Mouse (Mus musculus) urinary bladder, postnatal 36 days (tissue): Measurements from ENCODE around the gene Sass6.
"Not testable (repeated sequence)": the region's sequence is repeated elsewhere in the genome, so short reads cannot be mapped to it uniquely, and the experiment has no call there.

ENCODE experiments used
- DNase-seq, 2 experiments: peaks; one replicate each; pipeline ENCODE4 v3.0.0; 2022; ENCODE audit warnings: low spot score in 2 of 2, mixed read lengths in 1 of 2

Gene Sass6

DNA sequence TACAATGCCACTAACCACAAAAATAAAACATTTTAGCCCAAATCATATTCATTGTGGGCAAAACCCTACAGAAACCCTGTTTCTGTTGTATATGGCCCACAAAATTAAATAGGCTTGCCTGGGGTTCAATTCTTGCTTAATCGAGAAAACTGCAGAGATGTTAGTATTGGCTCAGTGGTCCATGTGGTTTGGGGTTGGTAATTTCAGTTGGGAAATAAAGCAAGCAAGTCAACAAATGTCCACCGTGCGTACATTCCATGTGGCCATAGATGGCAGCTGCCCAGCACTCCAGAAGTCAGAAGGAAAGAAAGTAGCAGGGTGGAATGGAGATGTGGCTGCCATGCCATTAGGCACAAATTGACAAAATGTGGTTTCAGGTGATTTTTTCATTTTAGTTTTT is 38.2 kb downstream of the Sass6 start:
- no peak for DNase-seq

DNA sequence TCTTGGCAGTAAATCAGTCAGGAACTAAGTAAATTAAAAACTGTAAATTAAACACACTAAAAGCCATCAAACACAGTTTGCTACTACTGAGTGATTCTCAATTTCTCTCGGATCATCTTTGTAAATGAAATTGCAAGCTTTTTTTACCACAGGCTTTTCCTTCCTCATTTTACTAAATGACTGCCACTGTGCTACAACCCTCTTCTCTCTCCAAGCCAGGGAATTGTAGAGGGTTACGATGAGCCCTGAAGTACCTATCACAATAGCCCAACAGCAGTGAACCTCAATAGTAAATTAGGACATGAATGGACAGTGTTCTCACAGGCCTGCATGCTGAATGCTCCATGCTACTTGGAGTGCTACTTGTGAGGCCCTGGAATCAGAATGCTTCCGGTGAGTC is 39.3 kb downstream of the Sass6 start:
- DNase-seq = no peak

DNA sequence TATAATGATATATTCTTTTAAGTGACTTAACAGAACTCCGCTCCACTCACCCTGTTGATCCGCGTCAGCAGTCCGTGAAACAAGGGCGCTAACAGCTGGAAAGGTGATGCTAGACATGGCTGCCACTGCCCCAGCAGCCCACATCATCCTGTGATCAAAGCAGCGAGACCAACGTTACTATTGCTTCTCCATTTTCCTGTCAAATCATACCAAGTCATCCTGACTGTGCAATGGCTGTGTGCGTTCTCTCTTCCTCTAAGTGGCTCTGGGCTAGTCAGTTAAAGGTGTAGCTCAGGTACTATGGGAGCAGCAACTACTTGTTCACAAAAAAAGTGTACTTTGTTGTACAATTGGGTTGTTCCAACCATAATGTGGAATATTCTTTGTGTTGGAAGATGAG is 40.1 kb downstream of the Sass6 start:
- DNase-seq = no peak

DNA sequence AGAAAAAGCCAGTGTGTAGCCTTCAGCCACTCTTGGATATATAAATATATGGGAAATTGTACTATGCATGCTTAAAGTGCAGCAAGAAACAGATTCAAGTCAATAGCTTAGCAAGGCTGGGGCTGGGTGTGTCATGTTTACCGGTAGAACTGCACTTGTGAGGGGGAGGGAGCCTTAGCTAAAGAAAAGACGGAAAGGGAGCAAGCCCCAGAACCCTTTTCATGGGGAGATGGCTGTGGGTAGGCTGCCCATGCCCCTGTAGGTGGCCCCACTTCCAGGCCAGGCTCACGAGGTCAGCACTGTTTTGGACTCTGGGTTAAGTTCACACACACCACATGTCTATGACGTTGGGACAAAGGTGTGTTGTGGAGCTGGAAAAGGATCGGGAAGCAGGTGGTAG is 41.0 kb downstream of the Sass6 start:
- DNase-seq = no peak

DNA sequence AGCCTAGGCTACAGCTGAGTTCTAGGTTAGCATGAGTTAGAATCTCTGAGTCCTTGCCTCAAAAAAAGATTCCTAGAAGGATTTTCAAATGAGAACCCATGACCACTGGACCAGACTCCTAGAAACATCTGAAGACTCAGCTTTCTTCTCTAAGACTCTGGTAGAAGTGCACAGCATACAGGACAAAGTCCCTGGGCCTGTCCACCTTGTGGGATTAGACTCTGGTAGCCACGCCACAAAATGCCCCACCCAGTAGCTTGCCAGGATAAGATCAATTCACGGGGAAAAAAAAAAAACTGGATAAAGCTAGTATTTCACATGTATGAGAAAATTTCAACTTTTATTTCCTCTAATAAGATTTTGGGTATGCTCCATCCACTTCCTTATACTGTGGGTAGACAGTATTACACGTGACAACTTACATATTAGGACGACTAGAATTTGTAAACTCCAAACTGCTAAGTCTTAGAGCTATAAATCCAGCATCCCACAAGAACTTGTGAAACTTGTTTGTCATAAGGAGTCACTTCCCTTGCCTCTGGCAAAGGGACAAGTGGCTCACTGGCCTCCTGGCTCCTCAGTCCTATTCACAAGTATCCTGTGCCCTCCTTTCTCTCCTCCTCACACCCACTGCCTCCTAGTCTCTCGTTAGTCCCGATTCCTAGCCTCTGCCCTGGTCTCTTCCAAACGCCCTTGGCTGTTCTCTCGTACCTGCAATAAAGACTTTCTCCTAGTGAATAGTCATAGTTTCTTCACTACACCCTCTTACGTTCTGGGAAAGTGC is 43.1 kb downstream of the Sass6 start:
- no peak for DNase-seq

DNA sequence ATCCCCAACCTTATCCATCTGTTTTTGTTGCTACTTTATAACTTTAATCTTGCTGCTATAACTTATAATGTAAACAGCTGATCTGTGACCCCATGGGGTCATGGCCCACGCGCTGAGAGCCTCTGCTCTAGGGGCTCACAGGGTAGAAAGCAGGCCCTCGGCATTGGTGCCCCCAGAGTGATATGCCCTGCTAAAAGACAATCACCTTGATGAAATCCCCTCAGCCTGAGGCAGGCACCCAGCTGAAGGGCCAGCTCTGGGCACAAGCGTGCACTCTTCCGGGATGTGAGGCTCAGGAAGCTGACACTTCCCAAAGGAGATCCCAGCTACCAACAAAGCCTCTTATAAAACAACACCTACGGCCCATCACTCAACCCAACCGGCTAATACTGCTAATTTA is 43.8 kb downstream of the Sass6 start:
- no peak for DNase-seq

DNA sequence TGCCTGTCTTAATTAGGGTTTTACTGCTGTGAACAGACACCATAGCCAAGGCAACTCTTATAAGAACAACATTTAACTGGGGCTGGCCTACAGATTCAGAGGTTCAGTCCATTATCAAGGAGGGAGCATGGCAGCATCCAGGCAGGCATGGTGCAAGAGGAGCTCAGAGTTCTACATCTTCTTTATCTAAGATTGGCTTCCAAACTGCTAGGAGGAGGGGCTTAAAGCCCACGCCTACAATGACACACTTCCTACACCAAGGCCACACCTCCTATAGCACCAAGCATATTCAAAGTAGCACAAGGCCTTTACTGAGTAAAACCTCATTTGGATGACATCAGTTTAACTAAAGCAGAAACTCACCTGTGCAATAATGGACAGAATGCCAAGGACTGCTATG is 45.2 kb downstream of the Sass6 start:
- no peak for DNase-seq

DNA sequence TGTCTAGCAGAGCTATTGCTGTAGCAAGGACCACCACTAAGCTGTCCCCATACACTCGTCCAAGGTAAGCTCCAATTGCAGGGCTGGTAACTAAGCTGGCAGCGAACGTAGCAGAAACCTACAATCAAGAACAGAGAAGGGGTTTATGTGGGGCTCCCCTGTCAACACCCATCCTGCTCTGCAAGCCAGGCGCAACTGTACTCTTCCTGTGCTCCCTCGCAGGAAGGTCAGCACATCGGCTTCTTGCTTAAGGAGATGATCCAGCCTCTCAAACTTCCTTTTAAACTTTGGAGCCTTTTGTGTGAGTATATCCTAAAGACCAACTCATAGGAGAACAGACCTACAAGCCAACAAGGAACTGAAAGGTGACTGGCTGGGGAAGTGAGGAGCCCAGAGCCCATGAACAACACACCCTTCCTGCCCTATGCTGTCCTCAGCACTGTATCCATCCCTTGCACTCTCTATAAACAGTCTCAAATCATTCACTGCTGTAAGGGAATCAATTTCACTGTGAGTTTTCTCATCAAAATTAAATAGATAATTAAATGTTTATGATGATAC is 47.1 kb downstream of the Sass6 start:
- no peak for DNase-seq

DNA sequence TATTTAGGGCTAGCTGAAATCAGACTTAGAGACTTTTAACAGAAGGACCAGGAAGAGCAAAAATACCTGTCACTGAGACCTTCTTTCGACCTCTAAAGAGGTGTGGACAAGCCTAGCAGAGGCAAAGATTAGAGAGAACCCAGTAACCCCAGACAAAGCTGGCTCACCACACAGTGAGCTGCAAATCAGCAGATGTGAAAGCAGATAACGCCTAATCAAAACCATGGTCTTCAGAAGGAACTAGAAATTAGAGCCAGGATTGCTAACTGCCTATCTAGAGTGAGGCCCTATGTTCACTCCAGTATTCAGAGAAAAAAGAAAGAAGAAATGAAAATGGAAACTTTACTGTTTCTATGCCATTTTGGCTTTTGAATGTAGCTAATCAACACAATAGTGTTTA is 47.6 kb downstream of the Sass6 start:
- no peak for DNase-seq

DNA sequence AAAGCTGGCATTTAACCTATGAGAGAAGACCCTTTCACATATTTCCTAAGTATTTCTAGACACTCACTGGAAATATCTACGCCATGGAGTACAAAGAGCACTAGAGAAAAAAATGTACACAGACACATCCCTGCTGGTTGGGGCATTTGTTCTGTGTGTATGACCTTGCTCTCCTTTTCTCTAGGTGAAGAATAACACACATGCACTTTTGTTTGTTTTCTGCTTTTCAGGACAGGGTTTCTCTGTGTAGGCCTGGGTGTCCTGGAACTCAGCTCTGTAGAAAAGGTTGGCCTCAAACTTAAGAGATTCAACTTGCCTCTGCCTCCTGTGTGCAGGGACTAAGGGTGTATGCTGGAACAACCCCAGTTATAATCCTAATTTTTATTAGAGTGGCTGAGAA is 51.6 kb downstream of the Sass6 start:
- no peak for DNase-seq

DNA sequence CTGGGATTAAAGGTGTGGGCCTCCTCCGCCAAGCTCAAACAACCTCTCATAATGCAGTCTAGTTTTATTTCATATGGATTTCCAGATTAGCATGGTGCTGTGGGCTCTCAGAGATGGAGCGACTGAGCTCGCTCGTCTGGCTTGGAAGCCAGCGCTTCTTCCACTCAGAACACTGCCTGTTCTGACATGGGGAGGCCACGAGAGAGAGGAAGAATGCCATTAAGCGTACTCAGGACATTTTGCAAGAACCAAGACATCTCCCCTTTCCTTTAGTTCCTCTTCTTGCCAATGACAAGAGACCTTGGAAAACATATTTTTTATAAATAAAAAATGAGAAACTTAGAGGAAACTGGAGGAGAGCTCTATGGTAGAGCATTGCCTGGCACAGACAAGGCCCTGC is 54.0 kb downstream of the Sass6 start:
- no peak for DNase-seq

DNA sequence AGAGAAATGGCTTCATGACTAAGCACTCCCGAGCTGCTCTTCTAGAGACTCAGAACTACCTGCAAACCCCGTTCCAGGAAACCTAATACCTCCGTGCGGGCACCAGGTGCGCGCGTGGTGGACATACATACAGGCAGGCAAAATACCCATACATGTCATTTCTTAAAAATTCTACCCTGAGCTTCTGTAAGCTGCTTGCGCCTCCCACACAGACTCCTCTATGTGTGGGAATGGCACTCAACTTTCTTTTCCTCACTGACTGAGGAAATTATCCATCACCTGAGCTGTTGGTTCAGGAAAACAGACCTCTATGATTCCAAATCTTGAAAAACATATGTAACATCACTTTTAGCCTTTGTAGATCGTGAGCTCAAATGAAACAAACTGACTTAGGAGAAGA is 55.9 kb downstream of the Sass6 start:
- DNase-seq = no peak

DNA sequence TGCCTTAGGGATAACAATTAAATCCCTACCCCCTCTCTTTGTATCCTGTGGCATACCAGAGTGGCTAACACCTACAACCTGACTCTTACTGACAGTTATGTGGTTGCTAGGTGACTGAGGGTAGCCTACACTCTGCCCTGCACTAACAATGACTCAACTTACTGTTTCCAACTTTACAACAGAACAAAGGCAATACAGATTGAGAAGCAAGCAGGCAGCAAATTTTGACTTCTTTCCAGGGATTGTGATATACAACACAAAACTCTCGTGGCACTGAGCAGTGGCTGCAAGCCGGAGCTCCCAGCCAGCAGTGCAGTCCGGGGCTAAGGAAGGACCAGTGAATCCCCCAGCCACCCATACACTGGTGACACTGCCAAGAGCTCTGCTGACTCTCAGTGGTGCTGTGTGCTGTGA is 57.3 kb downstream of the Sass6 start:
- DNase-seq = no peak

DNA sequence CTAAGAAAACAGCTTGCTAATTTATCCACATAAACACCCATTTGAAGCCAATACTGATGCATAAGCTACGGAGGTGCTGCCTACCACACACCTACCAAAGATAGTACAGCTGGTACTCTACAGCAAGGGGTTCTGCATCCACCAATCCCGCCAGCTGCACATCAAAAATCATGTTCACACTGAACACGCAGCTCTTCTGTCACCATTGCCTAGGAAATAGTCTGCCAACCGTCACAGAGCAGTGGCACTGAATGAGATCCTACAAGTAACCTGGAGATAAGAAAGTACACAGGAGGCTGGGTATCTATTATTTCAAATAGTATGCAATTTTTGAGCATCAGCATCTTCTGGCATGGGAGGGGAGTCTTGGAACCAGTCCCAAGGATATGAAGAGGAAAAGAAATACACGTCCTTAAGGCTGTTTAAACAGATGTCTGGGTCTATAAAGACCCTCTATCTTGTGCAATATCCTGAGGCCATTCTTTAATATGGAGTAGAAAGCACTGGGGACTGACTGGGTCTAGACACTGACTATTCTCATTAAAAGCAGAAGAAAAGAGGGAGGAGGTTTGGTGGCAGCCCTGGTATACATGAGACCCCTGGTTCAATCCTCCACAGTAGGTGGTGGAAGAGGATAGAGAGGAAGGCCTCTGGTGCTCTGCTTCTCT is 58.6 kb downstream of the Sass6 start:
- DNase-seq = no peak

DNA sequence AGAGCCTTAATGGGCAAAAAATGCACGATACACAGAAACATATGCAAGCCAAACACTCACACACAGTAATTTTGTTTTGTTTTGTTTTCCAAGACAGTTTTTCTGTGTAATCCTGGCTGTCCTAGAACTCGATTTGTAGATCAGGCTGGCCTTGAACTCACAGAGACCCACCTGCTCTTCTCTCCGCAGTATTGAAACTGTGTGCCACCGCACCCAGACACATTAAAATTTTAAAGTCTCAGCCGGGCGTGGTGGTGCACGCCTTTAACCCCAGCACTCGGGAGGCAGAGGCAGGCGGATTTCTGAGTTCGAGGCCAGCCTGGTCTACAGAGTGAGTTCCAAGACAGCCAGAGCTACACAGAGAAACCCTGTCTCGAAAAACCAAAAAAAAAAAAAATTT is 59.3 kb downstream of the Sass6 start:
- not testable (repeated sequence) for DNase-seq

DNA sequence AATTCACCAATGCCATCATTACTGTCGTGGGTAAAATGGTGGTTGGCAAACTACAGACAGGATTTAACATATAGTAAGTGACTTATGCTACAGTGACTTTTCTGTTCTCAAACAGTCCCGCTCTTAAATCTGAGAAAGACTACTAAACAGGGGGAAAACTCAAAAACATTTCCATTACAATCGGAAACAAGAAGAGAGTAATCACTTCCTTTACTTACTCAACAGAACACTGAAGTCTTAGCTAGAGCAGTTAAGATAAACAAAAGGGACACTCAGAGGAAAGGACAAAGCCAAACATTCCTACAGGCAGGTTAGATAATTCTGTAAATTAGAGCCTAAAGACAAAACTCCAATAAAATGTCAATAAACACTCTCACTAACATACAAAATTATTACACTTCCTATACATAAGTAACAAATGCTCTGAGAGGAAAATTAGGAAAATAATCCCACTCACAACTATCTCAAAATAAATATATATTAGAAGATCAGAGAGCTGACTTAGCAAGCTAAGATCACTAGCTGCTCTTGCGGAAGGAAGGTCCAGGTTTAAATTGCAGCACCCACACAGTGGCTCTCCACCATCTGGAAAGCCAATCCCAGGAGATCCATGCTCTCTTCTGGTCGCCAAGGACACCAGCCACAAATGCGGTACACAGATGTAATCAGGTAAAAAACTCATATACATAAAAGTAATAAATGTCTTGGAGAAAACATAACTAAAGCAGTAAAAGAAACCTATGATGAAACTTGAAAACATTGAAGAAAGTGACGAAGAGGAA is 61.6 kb downstream of the Sass6 start:
- no peak for DNase-seq

DNA sequence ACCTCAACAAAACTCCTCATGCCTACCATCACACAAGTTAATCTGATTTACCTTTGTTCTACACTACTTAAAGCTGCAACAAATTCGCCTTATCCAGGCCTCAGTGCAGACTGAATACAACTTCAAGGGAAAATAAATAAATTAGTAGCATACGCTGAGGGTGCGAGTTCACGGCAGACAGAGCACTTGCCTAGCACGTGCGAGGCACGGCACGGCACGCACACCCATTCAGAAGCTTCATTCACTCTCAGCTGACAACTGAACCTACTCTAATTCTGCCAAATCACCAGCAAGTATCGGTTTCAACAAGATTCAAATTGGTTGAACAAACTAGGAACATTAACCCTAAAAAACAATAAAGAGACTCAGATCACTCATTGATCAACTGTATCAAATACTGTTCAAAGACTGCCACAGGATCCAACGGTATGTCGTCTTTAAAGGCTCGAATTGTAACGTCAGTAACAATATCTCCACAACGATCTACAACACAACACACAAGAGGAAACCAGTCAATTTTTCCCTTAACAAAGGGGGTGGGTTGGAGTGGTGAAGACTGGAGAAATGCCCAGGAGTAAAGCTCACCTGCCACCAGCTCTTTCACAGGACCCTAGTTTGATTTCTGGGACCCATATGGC is 64.3 kb downstream of the Sass6 start:
- no peak for DNase-seq

DNA sequence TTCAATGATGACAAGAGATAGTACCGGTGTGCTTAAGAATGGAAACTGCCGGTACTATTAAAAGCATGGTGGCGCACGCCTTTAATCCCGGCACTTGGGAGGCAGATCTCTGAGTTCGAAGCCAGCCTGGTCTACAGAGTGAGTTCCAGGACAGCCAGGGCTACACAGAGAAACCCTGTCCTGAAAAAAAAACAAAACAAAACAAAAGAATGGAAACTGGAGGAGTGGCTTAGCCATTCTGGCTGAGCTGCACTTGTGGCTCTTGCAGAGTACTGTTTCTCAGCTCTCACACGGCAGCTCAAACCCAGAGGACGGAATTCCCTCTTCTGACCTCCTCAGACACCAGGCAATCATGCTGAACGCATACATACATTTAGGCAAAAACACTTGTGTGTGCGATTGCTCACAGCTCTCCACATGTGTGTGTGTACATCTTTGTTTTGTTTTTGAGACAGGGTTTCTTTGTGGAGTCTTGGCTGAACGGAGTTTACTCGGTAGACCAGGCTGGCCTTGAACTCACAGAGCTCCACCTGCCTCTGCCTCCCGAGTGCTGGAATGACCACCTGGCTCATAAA is 65.2 kb downstream of the Sass6 start:
- DNase-seq = no peak

DNA sequence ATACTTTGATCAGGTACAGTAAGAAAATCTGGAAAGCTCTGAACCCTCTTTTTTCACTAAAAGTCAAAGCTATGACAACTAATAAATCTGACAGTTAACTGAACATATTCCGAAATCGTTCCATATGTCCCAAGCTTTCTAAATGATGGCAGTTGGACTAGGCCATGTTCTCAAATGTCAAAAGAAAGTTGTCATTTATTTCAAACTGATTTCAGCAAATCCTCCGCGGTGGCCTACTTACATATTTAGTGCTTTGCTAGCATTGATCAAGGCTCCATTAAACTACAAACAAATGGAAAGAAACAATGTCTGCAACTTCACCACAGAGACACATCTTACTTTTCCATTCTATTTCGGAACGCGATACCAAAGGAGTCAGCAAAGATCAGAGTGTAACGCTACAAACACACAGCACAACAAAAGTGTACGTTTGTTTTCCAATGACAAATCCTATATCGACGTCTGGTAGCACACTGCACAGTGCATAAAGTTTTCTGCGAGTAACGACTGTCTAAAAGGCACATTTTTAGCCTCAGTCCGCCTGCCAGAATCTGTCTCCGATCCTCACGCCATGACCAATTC is 66.6 kb downstream of the Sass6 start:
- peak in 1 of 2 experiments; percentile 18 for DNase-seq

DNA sequence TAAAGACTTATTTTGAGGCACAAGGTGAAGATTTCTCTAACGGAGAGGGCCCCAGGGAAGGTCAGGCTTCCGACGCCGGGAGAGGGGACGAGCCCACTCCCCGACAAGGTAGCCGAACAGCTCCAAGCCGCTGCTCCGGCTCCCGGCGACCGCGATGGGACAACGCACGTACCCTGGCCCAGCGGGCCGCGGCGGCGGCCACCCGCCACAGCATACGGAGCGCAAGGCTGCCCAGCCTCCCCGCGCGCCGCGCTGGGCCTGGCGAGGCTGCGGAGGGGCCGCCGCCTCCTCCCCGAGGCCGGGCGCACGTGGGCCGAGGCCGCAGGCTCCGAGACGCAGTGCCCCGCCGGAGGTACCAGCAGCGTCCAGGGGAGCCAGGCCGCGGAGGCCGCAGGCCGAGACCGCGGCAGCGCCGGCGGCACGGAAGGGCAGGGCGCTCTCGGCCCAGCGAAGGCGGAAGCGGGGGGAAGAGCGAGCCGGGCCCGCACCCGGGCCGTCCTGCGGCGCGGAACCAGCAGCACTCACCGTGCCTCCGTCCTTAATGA is 67.2 kb downstream of the Sass6 start:
- DNase-seq = peak in 1 of 2 experiments; percentile 26

DNA sequence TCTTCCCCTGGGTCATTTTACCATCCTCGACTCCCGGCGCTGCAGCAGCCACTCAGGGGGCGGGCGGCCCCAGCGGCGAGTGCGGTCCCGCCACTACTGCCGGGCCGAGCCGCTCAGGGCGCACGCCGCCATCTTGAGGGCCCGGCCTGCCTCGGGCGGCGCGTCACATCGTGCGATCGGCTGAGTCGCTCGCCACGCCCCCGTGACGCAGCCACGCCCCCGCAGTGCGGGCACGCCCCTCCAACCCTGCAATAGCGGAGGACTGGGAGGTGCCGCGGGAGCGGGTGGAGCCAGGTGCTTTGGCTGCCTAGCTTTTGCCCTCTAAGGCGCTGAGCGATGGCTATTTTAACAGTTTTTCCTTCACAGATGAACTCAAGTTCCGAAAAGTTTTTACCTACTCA is 67.7 kb downstream of the Sass6 start, which contains the start of gene Mfsd14a:
Mfsd14a (minus strand) TSS at position 215 of the 401 bp plus-strand sequence.
- peak; percentile 99 to 100 for DNase-seq
